Mouse (Mus musculus): ENCODE results near the gene Frem1.

DNA sequence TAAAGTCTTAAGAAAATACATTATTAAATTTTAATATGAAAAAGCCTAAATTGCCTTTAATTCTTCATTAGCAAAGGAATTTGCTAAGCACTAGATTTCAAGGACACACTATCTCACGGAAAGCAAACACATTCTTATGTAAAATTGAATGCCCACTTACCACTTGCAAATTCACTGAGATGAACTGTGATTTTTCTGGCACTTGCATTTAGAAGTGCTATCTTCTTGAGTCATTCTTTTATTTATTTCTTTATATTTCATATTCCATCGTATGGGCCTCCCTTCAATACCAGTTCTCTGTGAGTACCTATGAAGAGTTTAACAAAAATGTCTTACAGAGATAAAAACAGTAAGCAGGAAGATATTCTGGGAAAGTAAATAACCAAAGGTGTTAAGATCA lies 198.3 kb downstream of the Frem1 start:
- no peak for TF ChIP-seq EP300 (IDR thresholded peaks at IDR 0.05)
- TF ChIP-seq CTCF (IDR thresholded peaks at IDR 0.05), result no peak

Measured in lung, postnatal 0 days (tissue).